Mouse (Mus musculus) ES-Bruce4 (cell line): ENCODE results near the gene Gm20219.

ENCODE experiments used
- CTCF ChIP-seq: IDR thresholded peaks from one replicate; pipeline ENCODE4 v1.8.1; 2011; ENCODE audit warnings: low read depth, low read length
- POLR2A ChIP-seq: IDR thresholded peaks from one replicate; pipeline ENCODE4 v1.8.1; 2011; ENCODE audit warnings: low read length; ENCODE audit not compliant: insufficient read depth

DNA sequence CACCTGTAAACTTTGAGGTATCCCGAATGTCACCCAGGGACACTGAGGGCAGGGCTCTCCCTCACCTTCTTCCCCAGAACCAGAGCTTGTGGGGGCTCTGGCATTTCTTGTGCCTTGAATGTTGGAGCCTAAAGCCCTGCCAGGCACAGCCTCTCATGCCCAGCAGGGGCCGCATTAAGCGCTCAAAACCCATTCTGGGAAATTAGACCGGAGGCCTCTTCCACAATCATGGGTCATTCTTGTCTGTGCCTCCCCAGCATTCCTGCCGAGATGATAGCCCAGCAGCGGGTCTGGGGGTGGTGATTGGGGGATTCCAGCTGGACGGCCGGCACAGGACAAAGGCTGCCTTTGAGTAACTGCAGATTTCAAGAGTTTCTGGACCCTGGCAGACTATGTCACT, 16.3 kb downstream of the Gm20219 start:
- TF ChIP-seq POLR2A (no peak), CTCF (no peak)
